Mouse (Mus musculus): ENCODE data around the gene Fuca1. TPM values are rescaled to one million over a fixed set of nuclear protein-coding genes. Genes with fewer than 3 reads are reported as not detected.
A peak's percentile ranks its signal among the peaks of the same experiment; 100 is the strongest.

The Fuca1 gene
- total RNA-seq (2017): 70.8 and 71.5 TPM in 2 replicates

- peak; percentile 91 for ATAC-seq (replicated peaks; ENCODE audit: low read depth, poor library complexity, severe bottlenecking)
Measured at GRCm38 (mm10) chr4:135920304-135921241, at the start of gene Fuca1. Gene Fuca1 (plus strand): TSS chr4:135920735.

DNA sequence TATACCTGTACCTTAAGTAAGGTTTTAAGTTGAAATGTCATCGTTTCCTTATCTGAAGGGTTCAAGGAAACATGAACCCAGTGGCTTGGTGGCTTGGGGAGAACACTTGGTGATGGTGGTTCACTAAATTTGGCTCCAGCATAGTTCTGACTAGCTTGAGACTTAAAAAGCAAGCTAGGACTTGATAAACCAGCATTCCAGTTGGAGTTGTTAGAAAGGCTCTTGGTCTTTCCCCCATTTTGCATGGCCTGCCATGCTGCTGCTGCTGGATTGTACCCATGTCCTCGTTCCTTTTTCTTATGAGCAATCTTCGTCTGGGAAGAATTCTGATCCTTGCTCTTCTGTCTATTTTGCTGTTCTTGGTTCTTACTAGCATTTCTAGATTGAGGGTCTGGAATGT, 48.5 kb upstream of the Fuca1 start:
- no peak for ATAC-seq (replicated peaks; ENCODE audit: low read depth, poor library complexity, severe bottlenecking)

GRCm38 (mm10) chr4:135872589-135873391, 47.7 kb upstream of the Fuca1 start:
- no peak for ATAC-seq (replicated peaks; ENCODE audit: low read depth, poor library complexity, severe bottlenecking)

DNA sequence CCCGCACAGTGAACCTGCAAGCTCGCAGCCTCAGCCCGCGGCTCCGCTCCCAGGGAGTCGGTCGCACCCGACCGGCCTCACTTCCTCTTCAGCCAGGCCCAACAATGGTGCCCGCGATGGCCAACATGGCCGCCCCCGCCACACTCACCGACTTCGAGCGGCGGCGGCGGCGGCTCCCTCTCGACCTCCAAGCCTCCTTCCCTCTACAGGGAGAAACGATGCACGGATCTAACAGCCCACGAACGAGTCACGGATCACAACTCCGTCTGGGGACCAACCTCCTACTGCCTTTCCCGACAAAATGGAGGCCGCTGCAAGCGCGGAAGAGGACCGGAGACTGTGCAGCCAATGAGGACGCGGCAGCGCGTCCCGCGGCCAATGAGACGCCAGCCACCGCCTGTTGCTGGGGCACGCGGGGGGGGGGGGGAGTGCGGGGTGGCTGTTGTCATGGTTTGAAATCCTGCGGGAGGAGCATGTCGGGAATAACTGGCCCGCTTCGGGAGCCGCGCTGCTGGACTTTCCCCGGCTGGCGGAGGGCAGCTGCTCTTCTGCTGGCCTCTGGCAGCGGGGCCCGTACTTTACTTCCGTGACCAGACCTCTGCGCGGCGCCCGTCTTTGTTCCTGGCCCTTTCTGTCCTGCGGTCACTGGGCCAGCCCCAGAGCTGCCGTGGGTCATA, 46.9 kb upstream of the Fuca1 start, which contains the start of gene Pnrc2:
Gene Pnrc2 (minus strand): TSS at position 325 of the 677 bp plus-strand sequence.
- peak; percentile 66 for ATAC-seq (replicated peaks; ENCODE audit: low read depth, poor library complexity, severe bottlenecking)

DNA sequence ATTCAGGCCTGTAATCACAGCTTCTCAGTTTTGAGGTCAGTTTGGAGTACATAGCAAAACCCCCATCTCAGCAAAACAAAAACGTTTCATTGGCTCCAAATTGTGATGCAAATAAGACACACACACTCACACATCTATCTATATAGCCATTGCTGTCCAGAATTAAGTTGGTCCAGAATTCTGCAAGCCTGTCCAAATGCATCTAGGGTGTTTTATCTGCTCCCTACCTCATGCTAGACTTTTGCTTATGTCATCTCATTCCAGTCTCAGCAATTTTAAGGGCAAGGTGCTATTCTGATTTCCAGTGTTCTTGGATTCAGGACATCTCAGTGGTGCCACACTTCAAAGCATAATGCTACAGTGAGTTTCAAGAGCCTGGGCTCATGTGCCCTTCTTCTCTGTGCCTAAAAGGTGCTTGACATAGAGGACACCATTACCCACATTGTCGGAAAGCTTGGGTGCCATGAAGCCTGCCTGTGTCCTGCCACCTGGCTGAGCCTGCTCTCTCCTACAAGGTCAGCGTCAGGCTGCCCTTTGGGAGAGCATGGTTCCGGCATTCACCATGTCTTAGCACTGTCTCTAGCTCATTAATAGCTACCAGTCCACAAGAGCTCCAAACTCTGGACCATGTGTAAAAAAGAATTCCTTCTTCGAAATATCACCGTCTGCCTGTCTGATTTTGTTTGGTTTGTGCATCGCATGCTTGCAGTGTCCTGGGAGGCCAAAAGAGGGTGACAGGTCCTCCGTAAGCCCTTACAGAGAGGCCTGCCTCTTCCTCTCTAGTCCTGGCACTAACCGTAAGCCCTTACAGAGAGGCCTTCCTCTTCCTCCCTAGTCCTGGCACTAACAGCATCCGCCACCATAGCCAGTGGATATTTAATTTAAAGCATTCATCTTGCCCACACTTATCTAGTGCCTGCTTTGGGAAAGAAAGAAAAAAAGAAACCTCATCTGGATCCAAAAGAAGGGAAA, 45.7 kb upstream of the Fuca1 start:
- ATAC-seq (replicated peaks; ENCODE audit: low read depth, poor library complexity, severe bottlenecking): no peak

GRCm38 (mm10) chr4:135875546-135875945, 45.0 kb upstream of the Fuca1 start:
- ATAC-seq (replicated peaks; ENCODE audit: low read depth, poor library complexity, severe bottlenecking): no peak

- ATAC-seq (replicated peaks; ENCODE audit: low read depth, poor library complexity, severe bottlenecking): peak; percentile 12
Measured at GRCm38 (mm10) chr4:135875991-135876582, 44.4 kb upstream of the Fuca1 start.

DNA sequence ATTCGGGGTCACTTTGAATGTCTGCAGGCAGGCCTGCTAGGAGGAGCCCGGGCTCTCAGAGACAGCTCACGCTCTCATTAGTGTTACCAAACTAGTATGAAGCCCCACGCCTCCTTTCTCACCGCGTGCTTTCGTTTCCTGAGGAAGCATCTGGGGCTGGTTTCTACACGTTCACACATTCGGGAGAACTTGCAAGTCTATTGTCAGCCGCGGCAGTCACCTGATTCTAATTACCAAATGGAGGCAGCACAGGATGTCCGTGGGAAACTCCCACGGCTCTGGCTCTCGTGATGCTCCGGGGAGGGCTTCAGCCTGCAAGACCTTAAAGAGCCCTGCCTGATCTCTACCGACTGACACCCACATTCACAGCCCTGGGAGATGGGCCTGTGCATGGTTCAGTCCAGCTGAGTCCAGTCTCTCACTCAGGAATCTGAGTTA, 43.9 kb upstream of the Fuca1 start:
- ATAC-seq (replicated peaks; ENCODE audit: low read depth, poor library complexity, severe bottlenecking): peak; percentile 61

DNA sequence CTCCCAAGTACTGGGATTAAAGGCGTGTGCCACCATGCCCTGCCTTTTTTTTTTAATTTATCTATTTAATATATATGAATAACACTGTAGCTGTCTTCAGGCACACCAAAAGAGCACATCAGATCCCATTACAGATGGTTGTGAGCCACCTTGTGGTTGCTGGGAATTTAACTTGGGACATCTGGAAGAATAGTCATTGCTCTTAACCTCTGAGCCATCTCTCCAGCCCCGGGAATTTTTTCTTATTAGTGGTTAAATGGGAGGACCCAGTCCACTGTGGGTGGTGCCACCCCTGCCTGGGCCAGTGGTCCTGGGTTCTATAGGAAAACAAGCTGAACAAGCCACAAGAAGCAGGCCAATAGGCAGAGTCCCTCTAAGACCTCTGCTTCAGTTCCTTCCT, 42.8 kb upstream of the Fuca1 start:
- ATAC-seq (replicated peaks; ENCODE audit: low read depth, poor library complexity, severe bottlenecking): no peak

GRCm38 (mm10) chr4:135879021-135879420, 41.5 kb upstream of the Fuca1 start:
- ATAC-seq (replicated peaks; ENCODE audit: low read depth, poor library complexity, severe bottlenecking): no peak

GRCm38 (mm10) chr4:135880018-135880417, 40.5 kb upstream of the Fuca1 start:
- no peak for ATAC-seq (replicated peaks; ENCODE audit: low read depth, poor library complexity, severe bottlenecking)

GRCm38 (mm10) chr4:135880576-135880975, 40.0 kb upstream of the Fuca1 start:
- no peak for ATAC-seq (replicated peaks; ENCODE audit: low read depth, poor library complexity, severe bottlenecking)

DNA sequence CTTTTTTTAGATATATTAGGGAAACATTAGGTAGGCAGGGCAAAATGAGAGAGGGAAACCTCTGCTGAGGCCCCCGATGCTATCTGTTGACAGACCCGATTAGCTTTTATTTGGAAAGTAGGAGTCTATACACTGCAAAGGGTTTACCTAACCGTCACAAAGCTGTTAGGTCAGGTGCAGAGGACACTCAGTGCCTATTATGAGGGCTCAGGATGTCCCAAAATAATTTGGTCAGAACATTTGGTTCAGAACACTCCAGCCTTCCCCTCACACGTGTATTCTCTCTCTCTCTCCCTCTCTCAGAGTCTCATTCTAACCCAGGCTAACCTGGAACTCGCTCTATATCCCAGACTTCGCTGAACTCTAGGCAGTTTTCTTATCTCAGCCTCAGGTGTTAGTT, 38.5 kb upstream of the Fuca1 start:
- ATAC-seq (replicated peaks; ENCODE audit: low read depth, poor library complexity, severe bottlenecking): no peak

GRCm38 (mm10) chr4:135883401-135883851, 37.1 kb upstream of the Fuca1 start:
- ATAC-seq (replicated peaks; ENCODE audit: low read depth, poor library complexity, severe bottlenecking): no peak

DNA sequence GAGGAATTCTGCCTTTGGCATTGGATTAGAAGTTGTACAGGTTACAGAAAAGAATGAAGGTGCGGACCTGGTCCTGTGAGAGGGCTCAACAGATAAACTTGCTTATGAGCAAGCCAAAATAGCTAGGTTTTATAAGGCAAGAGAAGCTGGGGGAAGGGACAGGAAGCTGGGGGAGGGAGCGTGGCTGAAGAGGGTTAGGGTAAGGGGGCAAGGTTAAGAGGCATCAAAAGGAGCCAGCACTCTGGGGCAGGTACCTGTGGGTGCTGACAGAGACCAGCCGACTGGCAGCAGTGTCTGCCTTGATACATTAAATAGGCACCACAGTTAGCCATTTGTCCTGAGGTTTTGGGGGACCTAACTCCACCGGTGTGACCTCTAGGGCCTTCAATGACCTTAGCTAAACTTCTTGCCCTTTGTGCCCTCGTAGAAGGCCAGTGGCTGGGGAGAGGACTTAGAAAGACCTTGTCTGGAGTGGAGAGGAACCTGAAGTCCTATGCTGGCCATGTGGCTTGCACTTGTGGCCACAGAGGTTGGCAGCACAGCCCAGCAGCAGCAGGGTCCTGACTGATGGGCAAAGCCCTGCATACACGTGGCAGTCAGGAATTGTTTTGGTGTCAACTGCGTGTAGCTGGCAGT, 36.5 kb upstream of the Fuca1 start:
- ATAC-seq (replicated peaks; ENCODE audit: low read depth, poor library complexity, severe bottlenecking): no peak

DNA sequence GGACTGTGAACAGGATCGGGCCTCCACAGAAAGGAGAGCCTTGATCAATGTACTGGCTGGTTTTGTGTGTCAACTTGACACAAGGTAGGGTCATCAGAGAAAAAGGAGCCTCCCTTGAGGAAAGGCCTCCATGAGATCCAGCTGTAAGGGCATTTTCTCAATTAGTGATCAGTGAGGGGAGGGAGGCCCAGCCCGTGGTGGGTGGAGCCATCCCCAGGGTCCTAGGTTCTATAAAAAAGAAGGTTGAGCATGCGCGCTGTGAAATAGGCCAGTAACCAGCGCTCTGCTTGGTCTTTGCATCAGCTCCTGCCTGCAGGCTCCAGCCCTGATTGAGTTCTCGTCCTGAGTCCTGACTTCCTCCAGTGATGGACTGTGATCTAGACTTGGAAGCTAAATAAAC, 36.0 kb upstream of the Fuca1 start:
- no peak for ATAC-seq (replicated peaks; ENCODE audit: low read depth, poor library complexity, severe bottlenecking)

DNA sequence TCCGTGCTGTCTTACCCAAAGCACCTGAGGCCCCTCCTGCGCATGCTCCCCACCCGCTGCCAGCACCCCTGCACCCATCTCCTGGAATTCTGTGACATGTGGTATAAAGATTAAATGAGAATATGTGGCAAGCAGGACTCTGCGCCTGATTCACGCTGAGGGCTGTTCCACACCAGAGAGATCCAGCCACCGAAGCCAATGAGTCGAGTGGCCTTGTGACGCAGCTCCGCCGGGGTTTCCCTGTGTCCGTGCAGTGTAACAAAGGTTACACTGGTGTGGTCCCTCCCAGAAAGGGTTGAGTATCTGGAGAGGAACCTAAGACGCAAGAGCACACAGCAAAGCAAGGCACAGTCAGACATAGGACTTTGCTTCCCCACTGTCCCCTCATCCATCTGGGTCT, 34.9 kb upstream of the Fuca1 start:
- ATAC-seq (replicated peaks; ENCODE audit: low read depth, poor library complexity, severe bottlenecking): no peak

- ATAC-seq (replicated peaks; ENCODE audit: low read depth, poor library complexity, severe bottlenecking): no peak
Measured at GRCm38 (mm10) chr4:135886184-135886583, 34.4 kb upstream of the Fuca1 start.

All from common myeloid progenitor, adult 5-6 weeks (primary cell).